Mouse (Mus musculus): Measurements from ENCODE around the gene Gm3182.
"Not testable (repeated sequence)": the region's sequence is repeated elsewhere in the genome, so short reads cannot be mapped to it uniquely, and the experiment has no call there.

The Gm3182 gene

DNA sequence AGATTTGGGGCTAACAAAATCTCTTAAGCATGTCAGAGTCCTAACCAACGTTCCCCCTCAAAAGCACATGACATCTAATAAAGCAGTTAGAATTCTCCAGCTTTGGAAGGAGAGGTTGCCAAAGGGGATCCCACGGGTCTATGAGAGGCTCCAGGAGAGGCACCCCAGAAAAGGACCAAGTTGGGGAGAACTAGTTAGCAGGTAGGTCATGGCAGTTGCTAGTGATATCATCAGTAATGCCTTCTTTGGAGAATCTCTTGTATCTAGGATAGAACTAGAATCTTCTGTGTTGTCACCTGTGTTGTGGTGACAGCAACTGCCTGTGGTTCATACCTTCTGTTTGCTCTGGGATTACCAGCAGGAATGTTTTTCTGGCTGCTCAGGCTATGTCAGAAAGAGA is at the start of gene Gm3182:
Gm3182 (plus strand) TSS at position 301 of the 400 bp plus-strand sequence.
- not testable (repeated sequence) for DNase-seq

DNA sequence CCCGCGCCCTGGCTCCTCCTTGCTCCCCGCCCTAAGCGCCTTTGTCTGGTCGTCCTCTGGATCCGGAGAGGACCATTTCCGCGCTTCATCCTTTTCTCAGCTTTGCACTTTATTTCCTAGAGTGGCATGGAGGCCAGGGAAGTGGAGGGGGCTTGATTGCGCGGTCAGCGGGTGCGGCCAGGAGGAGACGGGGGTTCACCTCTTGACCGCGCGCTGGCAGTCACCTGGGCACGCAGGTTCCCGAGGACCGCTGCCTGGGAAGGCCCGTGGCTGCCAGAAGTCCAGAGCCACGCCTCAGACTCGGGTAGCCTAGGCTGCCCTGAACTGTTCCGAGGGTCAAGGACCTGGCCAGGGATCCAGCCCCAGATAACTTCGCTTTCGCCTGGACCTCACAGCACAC is 17.9 kb downstream of the Gm3182 start:
- not testable (repeated sequence) for DNase-seq
